Mouse (Mus musculus): ENCODE measurements at regions not wholly inside any gene's neighbourhood (a gene's known extent, or its start where the extent isn't known, plus 50 kb on each side); places are given as distances from the start of the nearest gene placed in this dataset.

DNA sequence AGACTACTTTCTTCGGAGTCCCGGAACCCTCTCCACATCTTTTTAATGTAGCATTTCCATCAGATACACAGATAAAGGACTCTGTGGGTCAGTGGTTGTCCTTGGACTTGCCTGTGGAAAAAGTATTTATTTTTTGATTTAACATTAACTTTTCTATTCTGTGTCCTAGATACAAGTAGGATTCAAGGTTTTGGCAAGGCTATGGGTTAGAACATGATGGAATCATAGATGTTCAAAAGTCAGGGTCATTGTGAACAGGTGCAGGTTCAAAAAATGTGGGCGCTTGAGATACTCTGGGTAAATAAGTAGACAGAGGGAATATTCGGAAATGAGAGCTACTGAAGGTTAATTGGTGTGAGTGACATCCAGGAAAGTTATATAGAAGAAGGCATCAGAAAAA, 347.7 kb downstream of the Cypt12 start:
- Histone ChIP-seq H3K4me1 (ENCODE audit: control insufficient read depth, insufficient read depth, low read length) (no peaks in the 10 kb centered on the region), H3K27ac (ENCODE audit: insufficient read depth, low read depth, low read length) (no peak overlapping the region), H3K4me3 (ENCODE audit: insufficient read depth, low read depth, low read length) (no peak overlapping the region)
- TF ChIP-seq CTCF (IDR thresholded peaks at IDR 0.05; ENCODE audit: insufficient read depth, low read depth, low read length) (no peak), POLR2A (IDR thresholded peaks at IDR 0.05; ENCODE audit: insufficient read depth, low read depth, low read length) (no peak)
- 95% methylated on average over 4 of the region's 4 CpGs for WGBS

- H3K4me1 ChIP-seq (ENCODE audit: control insufficient read depth, insufficient read depth, low read length) = no peaks in the 10 kb centered on the region
- H3K4me3 ChIP-seq (ENCODE audit: insufficient read depth, low read depth, low read length) = no peak overlapping the region
- WGBS = 94% methylated on average over 3 of the region's 3 CpGs
- no peak overlapping the region for H3K27ac ChIP-seq (ENCODE audit: insufficient read depth, low read depth, low read length)
- no peak for TF ChIP-seq CTCF (IDR thresholded peaks at IDR 0.05; ENCODE audit: insufficient read depth, low read depth, low read length)
- no peak for TF ChIP-seq POLR2A (IDR thresholded peaks at IDR 0.05; ENCODE audit: insufficient read depth, low read depth, low read length)
Observed at GRCm38 (mm10) chr3:18298699-18299098, 350.5 kb downstream of the Cypt12 start.

DNA sequence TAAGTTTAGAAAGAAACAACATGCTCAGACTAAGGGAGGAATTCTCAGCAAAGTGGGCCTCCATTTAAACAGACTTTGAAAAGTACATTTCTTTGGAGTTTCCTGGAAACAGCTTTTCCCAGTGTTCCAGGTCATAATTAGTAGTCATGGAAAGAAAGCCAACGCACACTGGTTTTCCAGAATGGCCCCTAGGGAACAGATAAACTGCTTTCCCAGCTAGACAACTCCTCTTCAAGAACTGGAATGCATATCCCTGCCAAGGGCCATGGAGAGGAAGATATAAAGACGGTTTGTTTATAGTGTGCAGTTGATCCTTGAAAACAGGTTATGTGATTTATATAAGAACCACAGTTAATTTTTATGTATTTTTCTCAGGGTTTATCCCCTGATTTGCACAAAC, 351.3 kb downstream of the Cypt12 start:
- WGBS = 35% methylated on average over 2 of the region's 2 CpGs
- Histone ChIP-seq H3K4me3 (ENCODE audit: insufficient read depth, low read depth, low read length) (no peak overlapping the region), H3K27ac (ENCODE audit: insufficient read depth, low read depth, low read length) (no peak overlapping the region), H3K4me1 (ENCODE audit: control insufficient read depth, insufficient read depth, low read length) (no peaks in the 10 kb centered on the region)
- TF ChIP-seq CTCF (IDR thresholded peaks at IDR 0.05; ENCODE audit: insufficient read depth, low read depth, low read length) (no peak), POLR2A (IDR thresholded peaks at IDR 0.05; ENCODE audit: insufficient read depth, low read depth, low read length) (no peak)

- H3K27ac ChIP-seq (ENCODE audit: insufficient read depth, low read depth, low read length) = no peak overlapping the region
- TF ChIP-seq POLR2A (IDR thresholded peaks at IDR 0.05; ENCODE audit: insufficient read depth, low read depth, low read length) = no peak
- TF ChIP-seq CTCF (IDR thresholded peaks at IDR 0.05; ENCODE audit: insufficient read depth, low read depth, low read length) = no peak
- no peaks in the 10 kb centered on the region for H3K4me1 ChIP-seq (ENCODE audit: control insufficient read depth, insufficient read depth, low read length)
- H3K4me3 ChIP-seq (ENCODE audit: insufficient read depth, low read depth, low read length) = no peak overlapping the region
- 97% methylated on average over 2 of the region's 2 CpGs for WGBS
Observed at GRCm38 (mm10) chr3:18319433-18319832, 371.2 kb downstream of the Cypt12 start.

DNA sequence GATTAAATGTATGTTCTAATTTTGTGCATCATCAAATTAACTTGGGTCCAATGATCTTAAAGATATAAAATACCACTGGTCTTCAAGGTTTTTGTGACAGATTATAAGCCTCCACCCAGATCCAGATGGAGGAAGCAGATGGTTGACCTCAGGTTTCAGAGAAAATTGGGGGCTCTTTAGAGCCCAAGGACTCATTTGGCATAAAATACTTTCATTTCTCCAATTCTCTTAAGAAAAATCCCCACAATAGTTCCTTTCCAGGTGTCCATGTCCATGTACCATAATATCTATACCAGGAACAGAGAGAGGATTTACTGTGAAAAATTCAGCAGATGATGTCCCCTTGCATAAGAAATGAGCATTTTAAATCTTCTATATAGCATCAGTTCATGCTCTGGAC, 385.0 kb downstream of the Cypt12 start:
- H3K4me3 ChIP-seq (ENCODE audit: insufficient read depth, low read depth, low read length) = no peak overlapping the region
- H3K4me1 ChIP-seq (ENCODE audit: control insufficient read depth, insufficient read depth, low read length) = no peaks in the 10 kb centered on the region
- H3K27ac ChIP-seq (ENCODE audit: insufficient read depth, low read depth, low read length) = no peak overlapping the region
- TF ChIP-seq POLR2A (IDR thresholded peaks at IDR 0.05; ENCODE audit: insufficient read depth, low read depth, low read length) (no peak), CTCF (IDR thresholded peaks at IDR 0.05; ENCODE audit: insufficient read depth, low read depth, low read length) (no peak)

DNA sequence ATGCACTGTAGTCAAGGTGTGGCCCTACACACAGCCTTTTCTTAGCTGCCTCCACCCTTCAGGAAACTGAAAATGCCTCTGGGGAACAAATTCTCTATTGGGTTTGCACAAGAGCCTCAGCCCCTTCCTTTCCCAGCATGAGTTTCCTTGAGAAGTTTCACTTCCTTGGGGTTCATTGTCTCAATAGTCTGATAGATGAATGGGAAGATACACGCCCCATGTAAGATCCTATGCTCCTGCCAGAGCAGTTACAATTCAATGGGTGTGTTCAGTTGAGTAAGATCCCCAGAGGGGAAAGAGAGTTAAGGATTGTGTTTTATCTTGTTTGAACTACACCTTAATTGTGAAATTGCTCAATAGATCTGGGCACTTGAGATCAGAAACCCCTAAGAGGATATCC, 391.0 kb downstream of the Cypt12 start:
- TF ChIP-seq POLR2A (IDR thresholded peaks at IDR 0.05; ENCODE audit: insufficient read depth, low read depth, low read length) (no peak), CTCF (IDR thresholded peaks at IDR 0.05; ENCODE audit: insufficient read depth, low read depth, low read length) (no peak)
- Histone ChIP-seq H3K4me3 (ENCODE audit: insufficient read depth, low read depth, low read length) (no peak overlapping the region), H3K27ac (ENCODE audit: insufficient read depth, low read depth, low read length) (no peak overlapping the region), H3K4me1 (ENCODE audit: control insufficient read depth, insufficient read depth, low read length) (no peaks in the 10 kb centered on the region)
- 69% methylated on average over 1 of the region's 1 CpGs for WGBS

DNA sequence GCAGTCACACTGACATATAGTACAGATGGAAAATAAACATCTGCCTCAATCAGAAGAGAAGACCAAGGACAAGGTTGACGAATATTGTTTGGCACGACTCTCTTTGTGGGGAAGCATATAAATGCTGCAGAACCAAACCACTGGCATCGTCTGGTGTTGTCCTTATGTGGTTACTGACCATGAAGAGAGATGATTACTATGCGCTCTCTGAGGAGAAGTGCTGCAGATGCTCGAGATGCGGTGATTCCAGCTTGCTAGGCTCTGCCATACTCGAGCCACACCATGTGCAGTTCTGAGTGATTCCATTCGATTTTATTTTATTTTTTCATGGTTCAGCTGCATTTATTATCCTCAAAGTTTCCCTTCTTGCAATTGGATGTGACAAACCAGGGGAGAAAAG, 393.5 kb downstream of the Cypt12 start:
- Histone ChIP-seq H3K27ac (ENCODE audit: insufficient read depth, low read depth, low read length) (no peak overlapping the region), H3K4me3 (ENCODE audit: insufficient read depth, low read depth, low read length) (no peak overlapping the region), H3K4me1 (ENCODE audit: control insufficient read depth, insufficient read depth, low read length) (no peaks in the 10 kb centered on the region)
- 82% methylated on average over 8 of the region's 8 CpGs for WGBS
- TF ChIP-seq POLR2A (IDR thresholded peaks at IDR 0.05; ENCODE audit: insufficient read depth, low read depth, low read length) (no peak), CTCF (IDR thresholded peaks at IDR 0.05; ENCODE audit: insufficient read depth, low read depth, low read length) (no peak)

- H3K27ac ChIP-seq (ENCODE audit: insufficient read depth, low read depth, low read length) = no peak overlapping the region
- no peaks in the 10 kb centered on the region for H3K4me1 ChIP-seq (ENCODE audit: control insufficient read depth, insufficient read depth, low read length)
- no peak for TF ChIP-seq CTCF (IDR thresholded peaks at IDR 0.05; ENCODE audit: insufficient read depth, low read depth, low read length)
- H3K4me3 ChIP-seq (ENCODE audit: insufficient read depth, low read depth, low read length) = no peak overlapping the region
- 79% methylated on average over 8 of the region's 8 CpGs for WGBS
Observed at GRCm38 (mm10) chr3:18378014-18379005, 430.1 kb downstream of the Cypt12 start.

DNA sequence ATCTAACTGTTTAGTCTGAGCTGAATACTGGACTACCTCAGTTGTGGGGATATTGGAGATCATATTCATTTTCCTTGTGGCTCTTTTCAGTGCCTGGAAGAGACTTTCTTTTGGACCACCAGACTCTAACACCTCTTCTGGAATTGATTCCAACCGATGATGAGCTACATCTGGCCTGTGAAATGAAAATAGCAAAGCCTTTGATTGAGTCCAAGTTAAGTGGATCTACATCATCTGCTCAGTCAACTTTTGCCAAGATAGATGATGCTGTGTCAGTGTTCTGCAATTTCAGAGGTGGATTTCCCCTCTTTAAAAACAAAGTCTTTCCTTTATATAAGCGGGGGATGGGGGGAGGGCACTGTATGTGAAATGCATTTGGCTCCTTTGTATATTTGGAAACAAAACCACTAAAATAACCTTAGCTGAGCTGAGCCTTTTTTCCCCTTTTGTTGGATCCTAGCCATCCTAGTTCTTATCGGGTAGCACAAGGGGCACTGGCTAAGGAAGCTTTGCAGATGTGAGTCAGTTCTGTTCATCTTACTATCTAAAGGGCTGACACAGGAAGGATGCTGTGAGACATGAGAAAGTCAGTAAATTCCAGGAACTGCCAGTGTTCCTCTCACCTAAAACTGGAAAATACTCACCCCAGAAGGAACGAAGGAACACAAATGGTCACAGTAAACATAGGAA, 473.8 kb downstream of the Cypt12 start:
- 71% methylated on average over 4 of the region's 4 CpGs for WGBS
- no peak overlapping the region for H3K27ac ChIP-seq (ENCODE audit: insufficient read depth, low read depth, low read length)

More for the DNA sequence above, 473.8 kb downstream of the Cypt12 start:
- no peaks in the 10 kb centered on the region for H3K4me1 ChIP-seq (ENCODE audit: control insufficient read depth, insufficient read depth, low read length)
- TF ChIP-seq POLR2A (IDR thresholded peaks at IDR 0.05; ENCODE audit: insufficient read depth, low read depth, low read length) = no peak
- H3K4me3 ChIP-seq (ENCODE audit: insufficient read depth, low read depth, low read length) = no peak overlapping the region

All from olfactory bulb, adult 2 months (tissue).